Mouse (Mus musculus) B cell, adult 67 days (primary cell): ENCODE measurements around the gene Gm3376. TPM values are rescaled to one million over a fixed set of nuclear protein-coding genes. Genes with fewer than 3 reads are reported as not detected.

ENCODE experiments used
- total RNA-seq, 2 experiments: library from RNA; stranded (reverse); gene quantifications; 4 replicates each; pipeline ENCODE4 v1.2.4; 2023

Gm3376 gene
- total RNA-seq, result not detected

DNA sequence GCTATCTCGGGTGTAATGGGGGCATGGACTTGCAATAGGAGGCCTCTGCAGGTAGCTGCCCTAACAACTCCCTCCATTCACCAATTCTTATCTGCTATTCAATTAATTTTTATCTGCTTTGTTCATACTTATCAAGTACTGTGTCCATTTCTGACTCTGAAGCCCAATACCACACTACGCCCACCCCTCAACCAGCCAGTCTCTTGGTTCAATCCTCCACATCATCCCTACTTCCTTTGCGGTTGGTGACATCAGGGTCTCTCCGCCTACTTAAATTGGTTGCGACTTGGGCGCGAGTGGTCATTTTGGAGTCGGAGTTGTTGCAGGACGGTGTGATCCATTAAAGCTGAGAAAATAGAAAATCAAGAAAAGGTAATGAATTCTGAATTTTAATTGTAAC lies at the start of gene Gm3376:
TSS of gene Gm3376 (plus strand) at position 301 of the 400 bp plus-strand sequence.

